Mouse (Mus musculus) embryonic facial prominence, embryonic 12.5 days (tissue): ENCODE measurements around the gene Pet100. TPM values are rescaled to one million over a fixed set of nuclear protein-coding genes. Genes with fewer than 3 reads are reported as not detected.

Source experiments
- ATAC-seq: fragments of 200-750 bp; cut with Nextera tagmentation; 2 replicates; pipeline ENCODE4 v1.8.0; 2017; ENCODE audit not compliant: insufficient number of reproducible peaks, insufficient read depth, low FRiP score, low TSS enrichment
- H3K27ac ChIP-seq: fragments of 300-500 bp; sonication (generic); 2 replicates; pipeline ENCODE4 v1.5.1; 2016; ENCODE audit warnings: mild to moderate bottlenecking
- H3K27me3 ChIP-seq: fragments of 300-500 bp; sonication (generic); 2 replicates; pipeline ENCODE4 v1.6.1; 2016; ENCODE audit warnings: mild to moderate bottlenecking, moderate library complexity
- H3K36me3 ChIP-seq: fragments of 300-500 bp; sonication (generic); 2 replicates; pipeline ENCODE4 v1.6.1; 2016; ENCODE audit warnings: mild to moderate bottlenecking
- H3K4me1 ChIP-seq: fragments of 300-500 bp; sonication (generic); 2 replicates; pipeline ENCODE4 v1.6.1; 2016
- H3K4me2 ChIP-seq: fragments of 300-500 bp; sonication (generic); replicated peaks from 2 replicates; pipeline ENCODE4 v1.6.1; 2016; ENCODE audit warnings: mild to moderate bottlenecking, moderate library complexity
- H3K4me3 ChIP-seq: fragments of 300-500 bp; sonication (generic); 2 replicates; pipeline ENCODE4 v1.5.1; 2016; ENCODE audit warnings: mild to moderate bottlenecking
- H3K9ac ChIP-seq: fragments of 300-500 bp; sonication (generic); 2 replicates; pipeline ENCODE4 v1.6.1; 2016; ENCODE audit warnings: mild to moderate bottlenecking, moderate library complexity
- H3K9me3 ChIP-seq: fragments of 300-500 bp; sonication (generic); 2 replicates; pipeline ENCODE4 v1.6.1; 2016; ENCODE audit warnings: mild to moderate bottlenecking, moderate library complexity
- WGBS: fragments of 180-500 bp; shearing (Covaris S2); methylation state at CpG from one replicate; pipeline ENCODE4 v1.1.7; 2016; 5-methylcytosine and 5-hydroxymethylcytosine counted together
- polyA plus RNA-seq: library from polyadenylated mRNA; unstranded; fragments of >200 nt; fragmentation: Nextera tagmentation; extraction: Ambion mirVana; gene quantifications from 2 replicates; pipeline ENCODE4 v1.2.1, GENCODE M21; 2016

Pet100 gene
- polyA plus RNA-seq, 1 experiment from 2014 or later = 103 TPM

DNA sequence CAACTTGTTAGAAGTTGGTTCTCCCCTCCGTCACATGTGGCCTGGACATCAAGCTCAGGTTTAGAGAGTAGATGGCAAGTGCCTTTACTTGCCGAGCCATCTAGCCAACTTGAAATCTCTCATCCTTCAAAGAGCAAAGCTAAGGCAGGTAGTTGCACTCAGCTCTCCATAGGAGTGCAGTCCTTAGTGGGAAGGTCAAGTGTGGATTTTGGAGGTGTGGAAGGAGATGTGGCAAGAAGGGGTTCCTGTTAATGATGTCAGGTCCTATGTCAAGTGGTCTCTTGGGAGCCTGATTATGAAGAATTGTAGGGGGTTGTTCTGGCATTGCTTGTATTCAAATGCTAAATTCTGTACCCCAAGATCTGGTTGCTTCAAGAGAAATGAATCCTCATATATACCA, 26.9 kb upstream of the Pet100 start:
- H3K9me3 ChIP-seq = no peaks in the 10 kb centered on the region
- no peaks in the 10 kb centered on the region for H3K36me3 ChIP-seq
- H3K9ac ChIP-seq = no peak overlapping the region
- H3K27ac ChIP-seq = no peak overlapping the region
- H3K27me3 ChIP-seq = no peaks in the 10 kb centered on the region
- no peaks in the 10 kb centered on the region for H3K4me1 ChIP-seq
- WGBS = 91% methylated on average over 2 of the region's 2 CpGs
- no peak overlapping the region for H3K4me2 ChIP-seq
- H3K4me3 ChIP-seq = no peak overlapping the region
- ATAC-seq = no peak

DNA sequence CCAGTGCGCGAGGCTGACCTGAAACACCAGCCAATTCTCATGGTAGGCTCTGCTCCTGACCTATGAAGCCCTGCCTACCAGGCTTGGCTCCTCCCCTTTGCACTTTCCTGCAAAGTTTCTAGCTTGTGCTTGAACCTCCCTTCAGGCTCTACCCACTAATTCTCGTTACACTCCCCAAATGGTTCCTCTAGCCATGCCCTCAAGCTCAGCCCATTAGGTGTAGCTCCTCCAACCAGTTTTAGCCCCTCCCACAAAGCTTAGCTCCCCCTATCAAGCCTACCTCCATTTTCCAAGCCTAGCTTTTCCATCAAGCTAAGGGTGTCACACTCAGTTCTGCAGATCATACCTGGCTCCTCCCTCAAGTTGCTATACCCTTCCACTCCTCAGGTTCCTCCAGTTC, 23.3 kb upstream of the Pet100 start:
- H3K4me2 ChIP-seq = no peak overlapping the region
- 73% methylated on average over 3 of the region's 3 CpGs for WGBS

DNA sequence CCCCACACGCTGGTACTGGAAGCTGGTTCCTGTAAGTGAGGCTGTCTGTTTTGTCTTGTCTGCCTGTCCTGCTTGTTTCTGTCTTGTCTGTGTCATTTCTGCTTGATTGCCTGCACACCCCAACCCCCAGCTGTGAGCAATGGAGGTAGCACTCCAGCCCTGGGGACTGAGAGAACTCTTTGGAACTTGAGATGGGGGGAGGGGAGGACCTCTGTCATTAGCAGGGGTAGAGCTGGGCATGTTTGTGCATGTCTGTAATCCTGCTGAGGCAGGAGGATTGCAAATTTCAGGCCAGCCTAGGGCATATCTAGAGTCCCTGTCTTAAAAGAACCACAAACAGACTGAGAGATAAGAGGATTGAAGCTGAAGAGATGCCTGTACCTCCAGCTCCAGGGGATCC, 22.1 kb upstream of the Pet100 start:
- Histone ChIP-seq H3K36me3 (peaks cover 27% of the 10 kb centered on the region; the same call in 1 of the 2 replicates), H3K27ac (no peak overlapping the region), H3K9ac (no peak overlapping the region), H3K4me2 (no peak overlapping the region), H3K27me3 (no peaks in the 10 kb centered on the region), H3K4me3 (no peak overlapping the region), H3K9me3 (no peaks in the 10 kb centered on the region), H3K4me1 (no peaks in the 10 kb centered on the region)
- no peak for ATAC-seq
- WGBS = 60% methylated on average over 1 of the region's 1 CpGs

More for the DNA sequence above, 23.3 kb upstream of the Pet100 start:
- Histone ChIP-seq H3K4me3 (no peak overlapping the region), H3K9me3 (no peaks in the 10 kb centered on the region), H3K27me3 (no peaks in the 10 kb centered on the region), H3K4me1 (no peaks in the 10 kb centered on the region), H3K9ac (no peak overlapping the region), H3K36me3 (peaks cover 16% of the 10 kb centered on the region; the same call in 1 of the 2 replicates), H3K27ac (no peak overlapping the region)
- ATAC-seq = no peak

DNA sequence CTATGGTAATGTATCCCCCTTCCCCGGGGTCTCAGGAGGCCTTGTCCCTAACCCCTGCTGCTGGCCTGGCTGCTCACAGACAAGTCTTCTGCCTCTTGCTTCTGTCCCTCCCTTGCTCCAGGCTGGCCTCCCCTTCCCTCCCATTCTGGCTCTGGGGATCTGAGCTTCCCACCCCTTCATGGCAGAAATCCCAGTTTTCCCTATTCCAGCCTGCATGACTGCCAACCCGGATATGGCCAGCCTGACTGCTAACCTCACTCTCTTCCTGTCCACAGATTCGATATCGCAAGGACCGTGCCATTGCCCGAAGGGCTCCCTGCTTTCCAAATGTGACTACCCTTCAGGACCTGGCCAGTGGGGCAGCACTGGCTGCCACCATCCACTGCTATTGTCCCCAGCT, 20.9 kb upstream of the Pet100 start:
- Histone ChIP-seq H3K4me1 (no peaks in the 10 kb centered on the region), H3K9ac (no peak overlapping the region), H3K36me3 (peaks cover 27% of the 10 kb centered on the region; the same call in 1 of the 2 replicates), H3K4me3 (no peak overlapping the region), H3K27me3 (no peaks in the 10 kb centered on the region), H3K9me3 (no peaks in the 10 kb centered on the region), H3K27ac (no peak overlapping the region), H3K4me2 (no peak overlapping the region)
- 95% methylated on average over 6 of the region's 6 CpGs for WGBS
- ATAC-seq = no peak

DNA sequence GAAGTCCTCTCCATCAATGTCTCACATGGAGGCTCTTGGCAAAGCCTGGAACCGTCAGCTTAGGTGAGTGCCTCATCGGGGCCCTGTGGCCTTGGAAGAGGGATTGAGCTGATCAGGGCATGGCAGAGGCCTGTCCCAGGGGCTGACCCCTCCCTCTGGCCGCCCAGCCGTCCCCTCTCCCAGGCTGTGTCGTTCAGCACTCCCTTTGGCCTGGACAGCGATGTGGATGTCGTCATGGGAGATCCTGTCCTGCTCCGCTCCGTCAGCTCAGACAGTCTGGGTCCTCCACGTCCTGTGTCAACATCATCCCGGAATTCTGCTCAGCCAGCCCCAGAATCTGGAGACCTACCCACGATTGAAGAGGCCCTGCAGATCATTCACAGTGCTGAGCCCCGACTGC, 17.9 kb upstream of the Pet100 start:
- no peak for ATAC-seq
- 75% methylated on average over 13 of the region's 13 CpGs for WGBS
- Histone ChIP-seq H3K4me1 (no peaks in the 10 kb centered on the region), H3K36me3 (peaks cover 39% of the 10 kb centered on the region), H3K4me2 (no peak overlapping the region), H3K27me3 (no peaks in the 10 kb centered on the region), H3K27ac (no peak overlapping the region), H3K4me3 (no peak overlapping the region), H3K9ac (no peak overlapping the region), H3K9me3 (no peaks in the 10 kb centered on the region)

DNA sequence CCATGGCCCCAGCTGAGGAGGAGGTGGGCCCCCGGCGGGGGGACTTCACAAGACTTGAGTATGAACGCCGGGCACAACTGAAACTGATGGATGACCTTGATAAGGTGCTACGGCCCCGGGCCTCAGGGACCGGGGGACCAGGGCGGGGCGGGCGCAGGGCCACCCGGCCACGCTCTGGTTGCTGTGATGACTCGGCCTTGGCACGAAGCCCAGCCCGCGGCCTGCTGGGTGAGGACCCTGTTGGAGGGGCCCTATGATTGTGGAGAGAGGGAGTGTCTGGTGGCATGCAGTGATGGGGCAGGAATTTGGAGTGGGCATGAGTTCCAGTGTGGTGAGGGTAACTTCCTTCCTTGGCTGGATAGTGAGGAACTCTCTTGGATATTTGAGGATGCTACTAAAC, 14.8 kb upstream of the Pet100 start:
- H3K9me3 ChIP-seq = no peaks in the 10 kb centered on the region
- no peak overlapping the region for H3K9ac ChIP-seq
- WGBS = 90% methylated on average over 16 of the region's 16 CpGs
- no peaks in the 10 kb centered on the region for H3K4me1 ChIP-seq
- H3K27me3 ChIP-seq = no peaks in the 10 kb centered on the region
- peaks cover 66% of the 10 kb centered on the region for H3K36me3 ChIP-seq
- no peak for ATAC-seq
- no peak overlapping the region for H3K27ac ChIP-seq
- H3K4me2 ChIP-seq = no peak overlapping the region
- H3K4me3 ChIP-seq = no peak overlapping the region

DNA sequence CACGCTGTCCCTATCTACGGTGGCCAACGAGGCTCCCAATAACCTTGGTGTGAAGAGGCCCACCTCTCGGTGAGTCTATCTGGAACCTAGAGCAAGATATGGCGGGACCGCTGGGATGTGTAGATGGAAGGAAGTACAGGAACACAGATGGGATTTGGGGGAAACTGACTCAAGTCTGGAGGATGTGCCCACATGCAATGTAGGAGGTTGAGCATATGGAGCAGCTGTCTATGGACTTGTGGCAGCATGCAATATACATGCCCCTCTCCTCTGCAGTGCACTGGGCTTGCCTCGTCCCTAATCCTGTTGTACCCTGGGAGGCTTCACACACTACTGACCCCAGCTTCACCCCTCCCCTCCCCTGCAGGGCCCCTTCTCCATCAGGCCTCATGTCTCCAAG, 13.5 kb upstream of the Pet100 start:
- WGBS = 90% methylated on average over 7 of the region's 7 CpGs
- peaks cover 68% of the 10 kb centered on the region for H3K36me3 ChIP-seq

DNA sequence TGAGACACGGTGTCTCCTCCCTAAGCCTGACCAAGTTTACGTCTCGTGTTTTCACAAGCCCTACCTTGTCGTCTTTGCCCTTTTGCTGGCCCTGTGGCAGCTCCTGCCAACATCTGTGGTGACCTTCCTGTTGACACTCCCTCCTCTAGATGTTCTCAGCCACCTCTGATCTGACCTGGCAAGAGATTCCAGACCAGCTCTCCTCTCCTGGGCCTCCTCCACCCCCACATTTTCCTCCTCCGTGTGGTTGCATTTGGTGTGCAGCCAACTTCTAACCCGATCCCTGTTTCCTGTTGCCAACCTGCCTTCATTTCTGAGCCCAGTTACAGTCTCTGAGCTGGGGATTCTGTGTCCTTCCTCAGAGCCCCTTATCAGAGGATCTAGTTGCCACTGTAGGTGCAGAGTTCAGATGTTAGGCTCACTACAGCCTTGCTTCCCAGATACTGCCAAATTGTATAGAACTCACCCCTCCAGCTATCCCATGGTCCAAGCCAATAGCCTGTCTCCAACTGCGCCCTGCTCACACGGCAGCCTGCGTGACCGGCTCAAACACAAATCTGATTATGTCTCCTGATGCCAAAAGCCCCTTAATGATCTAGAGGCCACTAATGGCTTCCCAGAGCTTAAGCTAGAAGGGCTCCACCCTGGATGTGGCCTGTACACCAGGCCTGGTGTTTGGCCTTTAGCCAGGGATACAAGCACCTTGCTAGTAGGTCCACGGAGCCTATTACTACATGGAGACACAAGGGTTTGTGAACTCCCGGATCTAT, 12.1 kb upstream of the Pet100 start:
- Histone ChIP-seq H3K4me3 (no peak overlapping the region), H3K9me3 (no peaks in the 10 kb centered on the region), H3K4me2 (no peak overlapping the region), H3K27ac (no peak overlapping the region), H3K36me3 (peaks cover 68% of the 10 kb centered on the region), H3K27me3 (no peaks in the 10 kb centered on the region), H3K4me1 (no peaks in the 10 kb centered on the region), H3K9ac (no peak overlapping the region)
- 86% methylated on average over 12 of the region's 12 CpGs for WGBS
- no peak for ATAC-seq

More for the DNA sequence above, 13.5 kb upstream of the Pet100 start:
- no peak overlapping the region for H3K9ac ChIP-seq
- no peaks in the 10 kb centered on the region for H3K27me3 ChIP-seq
- H3K4me1 ChIP-seq = no peaks in the 10 kb centered on the region
- H3K4me3 ChIP-seq = no peak overlapping the region
- no peak for ATAC-seq
- no peaks in the 10 kb centered on the region for H3K9me3 ChIP-seq
- no peak overlapping the region for H3K27ac ChIP-seq
- no peak overlapping the region for H3K4me2 ChIP-seq

DNA sequence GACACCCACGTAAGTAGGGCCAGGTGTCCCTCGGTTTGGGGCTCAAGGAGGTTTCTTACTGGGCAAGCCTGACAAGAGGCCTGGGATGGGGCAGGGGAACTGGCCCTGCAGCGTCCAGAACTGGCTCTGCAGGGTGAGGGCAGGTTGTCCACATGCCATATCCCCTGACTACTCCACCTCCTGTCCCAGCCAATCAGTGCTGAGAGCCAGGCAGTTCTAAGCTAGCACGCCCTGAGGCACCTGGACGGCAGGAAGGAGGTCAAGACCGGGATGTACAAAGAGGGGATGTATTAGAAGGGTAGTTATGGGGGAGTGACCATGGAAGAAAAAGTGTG, 11.6 kb upstream of the Pet100 start:
- Histone ChIP-seq H3K4me2 (no peak overlapping the region), H3K27ac (no peak overlapping the region), H3K4me3 (no peak overlapping the region), H3K9ac (no peak overlapping the region), H3K36me3 (peaks cover 74% of the 10 kb centered on the region), H3K27me3 (no peaks in the 10 kb centered on the region), H3K4me1 (no peaks in the 10 kb centered on the region), H3K9me3 (no peaks in the 10 kb centered on the region)
- ATAC-seq = no peak
- whole genome bisulfite sequencing = 75% methylated on average over 6 of the region's 6 CpGs

DNA sequence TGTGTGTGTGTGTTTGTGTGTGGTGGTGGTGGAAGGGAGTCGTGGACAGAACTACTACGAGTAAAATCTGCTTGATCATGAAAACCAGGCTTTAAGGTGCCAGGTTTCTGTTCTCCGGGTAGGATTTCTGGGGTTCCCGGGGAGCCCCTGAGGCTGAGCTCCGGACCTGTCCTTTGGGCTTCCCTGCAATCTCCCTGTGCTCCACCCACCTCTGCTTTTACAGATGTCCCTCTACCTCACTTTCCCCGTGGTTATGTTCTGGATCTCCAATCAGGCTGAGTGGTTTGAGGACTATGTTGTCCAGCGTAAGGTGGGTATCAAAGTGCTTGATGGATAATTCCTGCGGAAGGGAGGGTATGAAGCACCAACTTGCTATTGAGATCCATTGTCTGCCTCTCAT, 771 bp downstream of the Pet100 start:
- WGBS = 62% methylated on average over 8 of the region's 8 CpGs
- H3K4me3 ChIP-seq = peak overlapping the region; percentile 95
- no peaks in the 10 kb centered on the region for H3K9me3 ChIP-seq
- no peak for ATAC-seq
- H3K36me3 ChIP-seq = 0 out of 2 replicates have a peak, but pooled peaks cover 15% of the 10 kb centered on the region
- H3K4me1 ChIP-seq = peaks cover 13% of the 10 kb centered on the region
- peak overlapping the region; percentile 71 for H3K4me2 ChIP-seq
- peak overlapping the region; percentile 57 for H3K9ac ChIP-seq
- H3K27me3 ChIP-seq = no peaks in the 10 kb centered on the region
- no peak overlapping the region for H3K27ac ChIP-seq

DNA sequence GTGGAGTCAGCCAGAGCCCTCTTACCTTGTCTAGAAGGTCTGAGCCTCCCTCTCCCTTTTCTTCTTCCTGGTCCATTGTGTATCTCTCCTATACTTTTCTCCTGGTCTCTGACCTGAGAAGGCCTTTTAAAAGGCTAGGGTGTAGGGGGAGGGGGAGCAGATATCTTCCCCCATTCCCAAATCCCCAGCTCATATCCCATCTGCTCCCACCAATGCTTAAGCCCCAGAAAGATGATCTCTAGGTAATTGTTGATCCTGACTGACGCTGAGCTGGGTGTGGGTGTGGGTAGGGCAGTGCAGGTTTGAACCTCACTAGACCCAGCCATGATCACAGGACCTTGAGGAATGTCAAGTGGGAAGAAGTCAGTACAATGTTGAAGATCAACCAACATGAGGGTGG, 4.1 kb downstream of the Pet100 start, which contains the start of gene Pcp2:
TSS of gene Pcp2 (minus strand) at position 101 of the 400 bp plus-strand sequence.
- peaks cover 5% of the 10 kb centered on the region for H3K4me1 ChIP-seq
- no peak within 1 kb of the TSS for H3K27ac ChIP-seq
- H3K4me3 ChIP-seq = no peak within 1 kb of the TSS
- H3K9ac ChIP-seq = no peak within 1 kb of the TSS
- ATAC-seq = no peak
- H3K27me3 ChIP-seq = peaks cover 12% of the 10 kb centered on the region
- H3K36me3 ChIP-seq = no peaks in the 10 kb centered on the region
- H3K9me3 ChIP-seq = no peaks in the 10 kb centered on the region
- WGBS = 43% methylated on average over 1 of the region's 1 CpGs
- no peak within 1 kb of the TSS for H3K4me2 ChIP-seq

DNA sequence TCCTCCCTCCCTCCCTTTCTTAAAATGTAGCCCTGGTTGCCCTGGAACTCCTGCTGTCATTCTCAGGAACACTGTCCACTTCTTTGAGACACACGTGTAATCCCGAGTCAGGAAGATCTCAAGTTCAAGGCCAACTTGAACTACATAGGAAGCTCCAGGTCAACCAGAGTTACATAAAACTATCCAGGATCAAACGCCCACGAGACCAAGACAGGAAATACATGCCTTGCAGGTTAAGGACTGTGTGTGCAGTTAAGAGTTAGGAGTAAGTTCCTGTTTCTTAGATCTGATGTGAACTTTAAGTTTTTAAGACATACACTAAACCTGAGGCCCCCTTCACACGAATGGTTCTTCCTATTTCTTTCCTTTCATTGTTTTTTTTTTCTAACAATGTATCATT, 5.6 kb downstream of the Pet100 start:
- Histone ChIP-seq H3K27me3 (peaks cover 25% of the 10 kb centered on the region), H3K4me3 (no peak overlapping the region), H3K36me3 (no peaks in the 10 kb centered on the region), H3K27ac (no peak overlapping the region), H3K4me1 (peaks cover 3% of the 10 kb centered on the region; the same call in 1 of the 2 replicates), H3K9ac (no peak overlapping the region), H3K4me2 (no peak overlapping the region), H3K9me3 (no peaks in the 10 kb centered on the region)
- 63% methylated on average over 5 of the region's 5 CpGs for WGBS
- no peak for ATAC-seq
